Mouse (Mus musculus) kidney, postnatal 25 days (tissue): ENCODE results near the gene Scube2.

ENCODE experiments used
- DNase-seq, 2 experiments: peaks; one replicate each; pipeline ENCODE4 v3.0.0; 2021; ENCODE audit warnings: mixed read lengths in 2 of 2

The Scube2 gene

DNA sequence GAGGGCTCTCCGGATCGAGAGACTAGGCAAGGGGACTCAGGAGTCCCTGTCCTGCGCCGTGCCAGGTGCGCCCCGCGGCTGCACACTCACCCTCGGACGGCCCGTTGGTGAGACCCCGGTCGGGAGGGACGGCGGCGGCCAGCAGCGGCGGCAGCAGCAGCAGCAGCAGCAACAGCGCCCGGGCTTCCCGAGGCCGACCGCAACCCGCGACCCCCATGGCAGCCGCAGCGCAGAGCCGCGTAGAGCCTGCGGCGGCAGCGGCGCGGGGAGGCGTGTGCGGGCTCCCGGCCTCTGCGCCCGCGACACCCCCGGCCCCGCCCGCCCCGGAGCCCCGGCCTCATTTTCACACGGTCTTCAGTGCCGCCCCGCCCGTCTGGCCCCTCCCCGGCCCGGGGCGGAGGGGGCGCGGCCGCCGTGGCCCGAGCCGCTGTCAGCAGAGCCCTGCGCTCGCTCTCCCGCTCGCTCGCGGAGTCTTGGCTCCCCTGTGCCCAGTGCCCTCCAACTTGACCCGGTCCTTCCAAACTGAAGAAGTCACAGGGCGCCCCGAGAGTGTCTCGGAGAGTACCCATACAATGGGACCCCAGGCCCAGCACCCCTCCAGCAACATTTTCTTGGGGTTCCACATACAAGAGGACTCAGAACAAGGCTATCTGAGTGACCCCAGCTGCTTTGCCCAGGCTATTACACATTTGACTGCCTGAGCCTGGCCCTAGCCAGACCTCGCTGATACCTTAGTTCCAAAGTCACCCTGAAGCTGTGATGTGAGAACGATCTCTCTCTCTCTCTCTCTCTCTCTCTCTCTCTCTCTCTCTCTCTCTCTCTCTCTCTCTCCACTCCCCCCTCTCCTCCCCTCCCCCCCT lies at the start of gene Scube2:
Scube2 (minus strand) TSS at position 310 of the 860 bp plus-strand sequence.
- peak; percentile 3 to 36 for DNase-seq

DNA sequence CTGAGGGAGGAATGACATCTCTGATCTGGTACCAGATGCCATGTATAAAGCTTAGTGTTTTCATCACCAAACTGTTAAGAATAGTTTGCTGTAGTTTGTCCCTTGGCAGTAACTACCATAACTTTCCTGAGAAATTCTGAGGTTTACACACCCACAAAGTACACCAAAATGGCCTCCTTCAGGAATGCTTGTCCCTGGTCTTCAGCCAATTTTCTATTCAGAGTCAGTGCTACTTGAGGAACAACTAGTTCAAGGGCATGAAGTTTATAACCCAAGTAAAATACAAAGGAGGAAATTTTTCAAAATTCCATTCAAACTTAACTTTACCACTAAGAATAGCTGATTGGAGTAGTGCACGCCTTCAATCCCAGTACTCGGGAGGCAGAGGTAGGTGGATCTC lies 40.7 kb upstream of the Scube2 start:
- no peak for DNase-seq

DNA sequence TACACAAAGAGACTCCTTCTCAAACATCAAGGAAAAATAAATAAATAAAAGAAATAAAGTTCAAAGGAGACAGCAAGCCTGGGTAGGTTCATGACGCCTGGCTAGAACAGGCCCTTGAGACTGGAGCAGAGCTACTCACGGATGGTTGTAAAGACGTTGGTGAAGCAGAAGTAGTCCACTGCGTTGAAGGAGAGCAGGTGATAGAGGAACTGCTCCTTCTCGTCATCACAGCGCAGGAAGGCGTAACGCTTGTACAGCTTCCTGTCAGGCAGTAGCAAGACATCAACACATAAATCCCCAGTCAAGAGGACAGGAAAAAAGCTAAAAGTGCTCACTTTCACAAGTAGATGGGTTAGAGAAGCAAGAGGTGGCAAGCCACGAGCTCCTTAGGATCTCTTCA lies 35.4 kb upstream of the Scube2 start:
- no peak for DNase-seq

DNA sequence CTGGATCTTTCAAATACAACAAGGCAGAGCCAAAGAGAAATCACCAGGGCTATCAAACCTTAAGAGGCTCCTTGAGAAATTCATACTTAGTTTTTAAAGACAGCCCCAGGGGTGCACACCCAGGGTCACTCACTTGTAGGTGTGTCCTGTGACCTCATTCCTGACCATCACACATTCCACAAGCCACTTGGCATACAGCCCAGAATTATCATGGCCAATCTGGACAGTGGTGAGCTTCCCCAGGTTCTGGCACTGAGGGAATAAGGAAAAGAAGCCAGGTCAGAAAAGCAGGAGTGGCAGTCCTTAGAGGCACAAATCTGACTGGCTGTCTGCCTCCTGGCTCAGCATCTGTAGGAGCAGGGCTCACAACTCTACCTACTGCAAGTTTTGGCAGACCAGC lies 33.4 kb upstream of the Scube2 start:
- peak; percentile 44 to 49 for DNase-seq

DNA sequence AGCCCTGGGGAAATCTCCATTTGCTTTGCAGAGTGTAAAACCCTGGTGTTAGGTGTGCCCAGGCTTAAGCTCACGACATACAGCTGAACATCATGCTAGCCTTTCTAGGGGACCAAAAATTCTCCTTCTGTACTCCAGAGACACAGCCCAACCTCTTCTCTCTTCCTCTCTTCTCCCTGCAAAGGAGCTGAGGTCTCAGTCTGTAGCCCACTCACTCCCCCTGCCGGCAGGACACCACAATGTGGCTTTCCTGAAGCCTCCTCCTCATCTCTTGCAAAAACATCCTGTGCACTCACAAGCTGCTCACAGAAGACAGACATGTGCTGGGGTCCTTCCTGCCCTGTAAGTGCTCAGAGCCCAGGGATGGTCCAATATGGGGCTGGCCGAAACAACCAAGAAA lies 27.1 kb upstream of the Scube2 start:
- DNase-seq: peak; percentile 66 to 78

DNA sequence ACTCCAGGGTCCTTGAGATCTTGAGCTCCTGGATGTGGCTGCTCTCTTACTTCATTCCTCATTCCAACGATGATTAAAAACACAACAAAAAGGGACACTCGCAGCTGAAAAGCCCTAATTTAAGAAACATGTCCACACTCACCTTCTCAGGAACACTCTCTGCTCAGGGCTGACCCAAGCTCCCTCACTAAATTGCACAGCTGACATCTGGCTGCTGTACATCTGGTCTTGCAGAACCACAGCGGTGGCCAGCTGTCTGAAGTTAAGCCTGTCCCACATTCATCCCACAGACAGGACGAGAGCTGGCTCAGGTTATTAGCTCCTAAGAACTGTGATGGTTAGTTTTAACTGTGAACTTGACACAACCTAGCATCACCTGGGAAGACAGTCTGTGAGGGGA lies 26.3 kb upstream of the Scube2 start:
- no peak for DNase-seq

DNA sequence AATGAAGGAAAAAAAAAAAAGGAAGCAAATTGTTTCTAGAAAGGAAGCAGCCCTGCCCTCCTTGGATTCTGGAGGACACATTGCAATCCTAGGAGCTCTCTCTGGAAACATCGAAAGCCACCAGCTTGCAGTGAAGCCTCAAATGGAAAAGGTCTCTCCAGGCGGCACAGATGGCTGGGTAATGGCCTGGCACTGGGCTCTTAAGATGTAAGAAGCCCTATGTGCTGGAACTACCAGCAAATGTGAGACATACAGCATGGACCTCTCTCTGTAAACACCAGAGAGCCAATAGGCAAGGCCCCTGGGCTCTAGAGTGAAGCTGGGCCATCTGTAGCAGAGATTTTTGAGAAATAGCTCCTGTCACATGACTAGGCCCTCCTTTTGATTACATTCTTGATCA lies 24.8 kb upstream of the Scube2 start:
- no peak for DNase-seq

DNA sequence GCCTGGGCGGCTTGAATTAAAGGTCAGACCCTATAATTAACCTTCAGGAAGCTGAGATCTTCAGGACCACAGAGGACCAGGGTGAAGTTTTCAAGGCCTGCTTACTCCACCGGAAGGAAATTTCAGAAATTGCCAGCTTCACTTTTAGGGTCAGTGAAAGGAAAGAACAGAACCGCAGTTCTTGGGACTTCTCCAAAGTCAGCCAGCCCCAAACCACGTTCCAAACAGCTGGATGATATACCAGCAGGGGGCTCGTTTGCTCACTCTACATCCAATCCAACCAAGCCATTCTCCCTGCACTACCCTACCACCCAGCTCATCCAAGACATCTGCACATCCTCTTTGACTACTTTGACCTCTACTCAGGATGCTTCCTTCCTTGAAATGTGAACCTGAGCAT lies 23.8 kb upstream of the Scube2 start:
- no peak for DNase-seq

DNA sequence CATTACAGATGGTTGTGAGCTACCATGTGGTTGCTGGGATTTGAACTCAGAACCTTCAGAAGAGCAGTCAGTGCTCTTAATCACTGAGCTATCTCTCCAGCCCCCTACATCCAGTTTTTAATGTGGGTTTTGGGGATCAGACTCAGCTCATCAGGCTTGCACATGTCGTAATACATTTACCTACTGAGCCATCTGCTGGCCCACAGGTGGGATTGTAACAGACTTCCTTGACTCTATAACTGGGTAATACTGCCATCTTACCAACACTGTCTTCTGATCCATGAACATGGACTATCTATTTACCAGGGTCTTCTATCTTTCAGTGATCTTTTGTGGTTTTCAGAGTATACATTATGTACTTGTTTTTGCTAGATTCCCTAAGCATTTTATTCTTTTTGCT lies 20.8 kb upstream of the Scube2 start:
- no peak for DNase-seq

DNA sequence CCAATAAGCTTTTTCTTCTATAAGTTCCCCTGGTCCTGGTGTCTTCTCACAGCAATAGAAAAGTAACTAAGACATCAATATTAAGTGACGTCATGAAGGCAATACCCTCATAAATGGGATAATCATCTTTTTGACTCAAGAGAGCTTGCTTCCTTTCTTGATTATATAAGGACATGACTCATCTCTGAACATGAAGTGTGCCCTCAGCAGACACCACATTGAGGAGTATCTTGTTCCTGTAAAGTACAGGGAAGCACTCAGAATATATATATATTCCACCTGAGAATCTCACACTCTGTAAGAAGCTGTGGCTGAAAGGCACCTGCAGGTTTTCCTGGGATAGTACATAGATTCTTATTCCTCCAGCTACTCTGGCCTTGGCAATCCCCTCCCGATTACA lies 17.1 kb upstream of the Scube2 start:
- DNase-seq: no peak

DNA sequence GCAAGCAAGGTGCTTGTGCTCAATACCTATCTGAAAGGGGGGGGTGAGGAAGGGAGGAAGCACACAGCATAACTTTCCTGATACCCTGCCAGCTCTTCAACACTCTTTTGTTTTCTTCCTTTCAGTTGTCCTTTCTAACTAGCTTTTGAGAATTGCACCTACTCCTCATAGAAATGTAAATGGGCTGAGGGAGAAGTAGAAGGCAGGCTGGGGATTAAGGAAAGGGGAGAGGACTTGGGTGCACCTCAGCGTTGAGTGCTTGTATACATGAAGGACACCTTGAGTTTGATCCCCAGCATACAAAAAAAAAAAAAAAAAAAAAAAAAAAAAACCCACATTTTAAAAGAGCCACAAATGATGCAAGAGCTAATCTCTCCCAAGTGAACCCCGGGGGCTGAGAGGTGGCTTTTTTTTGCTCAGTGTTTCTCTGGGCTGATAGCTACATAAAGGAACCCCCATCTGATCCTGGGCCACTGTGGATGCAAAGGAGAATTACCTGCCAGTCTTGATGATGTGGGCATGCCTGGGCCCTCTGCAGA lies 16.2 kb upstream of the Scube2 start:
- DNase-seq: no peak

DNA sequence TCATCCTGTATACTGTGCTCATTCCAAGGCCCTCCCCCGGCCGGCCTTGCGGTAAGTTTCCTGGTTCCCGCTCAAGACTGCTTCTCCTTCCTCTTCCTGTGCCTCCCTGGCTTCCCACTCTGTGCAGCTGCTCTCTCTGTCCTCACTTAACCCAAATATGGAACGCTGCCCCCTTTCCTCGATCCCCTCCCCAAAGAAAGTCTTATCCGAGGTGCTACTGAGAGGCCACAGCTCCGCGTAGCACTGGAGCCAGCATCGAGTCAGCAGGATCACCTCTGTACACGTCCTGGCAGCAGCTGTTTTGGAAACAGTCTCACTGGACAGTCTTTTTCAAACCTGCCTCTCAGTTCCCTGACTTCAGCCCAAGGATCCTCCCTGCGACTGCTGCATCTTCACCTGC lies 13.7 kb upstream of the Scube2 start:
- no peak for DNase-seq

DNA sequence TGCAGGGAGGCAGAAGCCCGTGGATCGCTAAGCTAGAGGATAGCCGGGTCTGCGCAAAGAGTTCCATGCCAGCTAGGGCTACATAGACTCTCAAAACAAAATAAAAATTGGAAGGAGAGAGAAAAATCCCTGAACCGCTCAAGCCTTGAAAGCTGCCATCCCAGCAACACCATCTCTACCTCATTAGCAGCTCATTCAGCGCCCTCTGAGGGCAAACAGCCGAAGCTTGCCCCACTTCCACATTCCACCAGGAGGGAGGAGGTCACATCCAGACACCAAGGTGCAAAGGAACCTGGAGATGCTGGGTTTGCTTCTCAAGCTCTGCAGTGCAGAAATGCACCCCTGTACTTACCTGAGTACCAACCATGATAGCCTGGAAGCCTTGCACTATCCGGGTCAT lies 10.6 kb upstream of the Scube2 start:
- DNase-seq: no peak

DNA sequence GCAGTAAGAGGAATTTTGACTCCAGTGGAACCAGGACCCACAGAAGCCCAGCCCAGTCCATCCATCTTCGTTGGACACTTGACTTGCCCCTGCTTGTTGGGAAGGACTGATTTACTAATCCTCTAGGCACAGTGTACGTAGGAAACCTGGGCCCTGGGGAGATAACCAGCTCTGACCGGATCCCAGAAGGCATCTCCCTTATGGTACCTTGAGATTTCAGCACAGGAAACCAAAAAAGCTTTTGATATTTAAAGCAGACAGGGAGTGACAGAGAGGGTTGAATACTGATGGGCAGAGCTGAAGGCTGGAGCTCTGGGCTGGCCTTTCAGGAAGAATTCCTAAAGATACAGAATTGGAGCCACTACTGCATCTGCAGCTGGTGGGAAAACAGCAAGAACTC lies 10.1 kb upstream of the Scube2 start:
- DNase-seq: no peak

DNA sequence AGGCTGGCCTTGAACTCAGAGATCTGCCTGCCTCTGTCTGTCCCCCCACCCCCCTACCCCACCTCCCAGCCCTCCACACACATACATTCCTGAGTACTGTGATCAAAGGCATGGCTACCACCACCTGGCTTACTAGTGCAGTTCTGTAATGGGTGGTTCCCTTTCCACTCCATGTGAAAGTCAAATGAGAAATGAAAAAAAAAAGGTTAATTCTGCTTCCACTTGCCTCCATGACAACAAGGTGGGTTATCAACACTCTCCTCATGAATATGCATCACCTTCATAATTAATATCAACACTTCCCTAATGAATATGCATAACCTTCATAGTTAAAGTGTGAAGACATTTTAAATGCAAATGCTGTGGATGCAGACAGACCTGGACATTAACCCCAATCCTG lies 9.6 kb upstream of the Scube2 start:
- no peak for DNase-seq

DNA sequence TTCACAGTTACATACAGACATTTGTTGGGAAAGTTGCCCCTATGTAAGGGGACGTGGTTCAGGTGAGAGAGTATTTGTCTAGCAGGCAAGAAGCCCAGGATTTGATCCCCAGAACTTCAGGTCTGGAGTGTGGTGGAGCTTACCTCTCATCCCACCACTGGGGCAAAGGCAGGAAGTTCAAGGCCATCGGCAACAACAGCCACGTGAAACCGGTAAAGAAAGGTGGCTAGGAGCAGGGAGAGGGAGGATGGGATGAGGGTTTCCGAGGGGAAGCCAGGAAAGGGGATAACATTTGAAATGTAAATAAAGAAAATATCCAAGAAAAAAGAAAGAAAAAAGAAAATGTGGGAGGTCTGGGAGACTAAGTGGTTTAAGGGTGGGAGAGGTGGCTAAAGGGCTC lies 7.7 kb upstream of the Scube2 start:
- DNase-seq: no peak

DNA sequence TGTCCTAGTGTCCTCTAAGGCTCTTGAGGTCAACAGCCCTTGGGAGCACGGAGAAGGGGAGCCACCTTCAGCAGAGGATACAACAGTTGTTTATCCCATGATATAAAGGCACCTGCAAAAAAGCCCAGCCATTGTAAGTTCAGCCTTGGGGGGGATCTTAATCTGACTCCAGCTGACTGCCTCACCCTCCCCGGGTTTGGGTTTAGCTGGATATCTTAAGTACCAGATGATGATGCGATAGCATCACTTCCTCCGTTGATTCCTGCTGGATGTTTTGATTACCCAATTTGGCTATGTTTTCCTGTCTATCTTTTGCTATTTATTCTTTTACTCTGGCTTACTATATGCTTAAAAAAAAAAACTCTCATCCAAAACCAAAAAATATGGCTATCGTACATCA lies 5.8 kb upstream of the Scube2 start:
- DNase-seq: no peak

DNA sequence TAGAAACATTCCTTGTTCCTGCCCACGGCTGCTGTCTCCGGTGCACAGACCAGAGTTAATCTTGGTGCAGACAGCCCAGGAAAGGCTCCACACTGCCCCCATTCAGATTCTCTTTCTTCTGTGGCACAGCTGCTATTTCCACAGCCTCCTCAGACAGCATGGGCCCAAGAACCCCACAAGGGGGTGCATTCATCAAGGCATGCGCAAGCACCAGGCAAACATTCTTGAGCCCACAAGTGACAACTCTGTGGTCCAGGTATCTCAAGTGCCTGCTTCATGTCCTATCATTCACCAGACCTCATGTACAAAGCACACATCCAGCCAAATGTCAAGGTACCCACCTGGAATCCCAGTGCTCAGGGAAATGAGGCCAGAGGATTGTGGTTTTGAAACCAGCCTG lies 3.0 kb upstream of the Scube2 start:
- no peak for DNase-seq

DNA sequence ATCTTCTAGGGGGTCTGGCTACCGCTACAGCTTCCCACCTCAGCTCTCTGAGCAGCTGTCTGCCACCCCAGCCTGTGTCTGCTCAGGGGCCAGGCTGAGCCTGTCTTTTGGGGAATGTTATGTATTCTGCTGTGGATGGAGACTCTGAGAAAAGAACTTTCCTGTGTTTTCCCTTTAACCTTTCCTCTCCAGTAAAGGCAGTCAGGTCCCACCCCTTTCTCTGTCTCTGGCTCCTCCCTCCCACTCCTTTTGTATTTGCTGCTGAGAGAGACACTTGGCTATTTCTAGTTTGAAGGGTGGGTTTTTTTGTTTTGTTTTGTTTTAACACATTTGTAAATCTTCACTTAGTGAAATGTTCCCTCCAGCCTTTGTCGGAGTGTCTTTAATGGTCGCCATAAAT lies 1.2 kb upstream of the Scube2 start:
- no peak for DNase-seq

DNA sequence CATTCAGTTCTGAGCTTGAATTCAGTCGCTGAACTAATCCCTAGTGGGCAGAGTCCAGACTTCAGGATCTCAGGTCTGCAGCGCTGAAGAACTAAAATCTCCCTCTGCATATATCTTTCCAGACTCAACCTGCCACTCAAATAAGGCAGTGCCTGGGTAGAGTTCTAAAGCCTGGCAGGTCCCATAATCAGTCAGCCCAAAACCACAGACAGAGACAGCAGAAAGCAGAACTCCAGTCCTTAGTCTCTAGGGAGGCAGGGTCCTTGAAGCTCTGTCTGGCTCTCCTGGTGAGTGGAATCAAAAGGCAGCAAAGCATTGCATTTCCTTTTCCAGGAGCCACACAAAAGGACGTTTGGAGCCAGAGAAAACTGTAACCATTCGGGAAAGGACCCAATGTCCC lies 1.9 kb downstream of the Scube2 start:
- no peak for DNase-seq

DNA sequence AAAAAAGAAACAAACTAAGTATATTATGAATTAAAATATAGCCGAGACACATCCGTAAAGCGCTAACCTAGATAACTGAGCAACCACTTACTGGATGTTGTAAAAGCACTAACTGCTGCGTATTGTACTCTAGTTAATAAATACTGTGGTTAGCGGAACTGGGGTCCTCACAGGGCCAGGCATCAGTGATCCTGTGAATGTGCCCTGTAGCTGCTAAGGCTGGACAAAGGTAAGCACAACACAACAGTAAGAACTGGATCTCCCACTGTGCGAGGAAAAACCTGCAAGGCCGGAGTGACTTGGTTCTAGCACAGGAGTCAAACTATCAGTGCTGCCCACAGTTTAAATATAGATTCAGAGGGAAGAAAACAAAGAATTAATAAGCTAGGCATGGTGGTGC lies 5.3 kb downstream of the Scube2 start:
- no peak for DNase-seq

DNA sequence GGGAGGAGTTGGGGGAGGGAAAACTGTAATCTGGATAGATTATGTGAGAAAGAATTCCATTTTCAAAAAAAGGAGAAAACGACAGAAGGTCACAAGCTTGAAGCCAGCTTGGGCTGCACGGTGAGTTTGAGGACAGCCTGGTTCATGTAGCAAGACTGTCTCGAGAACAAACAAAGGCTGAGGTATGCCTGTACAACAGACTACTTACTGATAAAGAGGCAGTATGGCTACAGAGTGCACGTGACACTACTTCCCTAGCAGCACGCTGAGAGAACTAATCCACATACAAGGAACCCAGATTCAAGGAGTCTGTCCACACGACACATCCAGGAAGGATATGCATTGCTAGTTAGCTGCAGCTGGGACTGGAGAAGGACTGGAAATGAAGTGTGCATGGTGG lies 6.1 kb downstream of the Scube2 start:
- DNase-seq: no peak

DNA sequence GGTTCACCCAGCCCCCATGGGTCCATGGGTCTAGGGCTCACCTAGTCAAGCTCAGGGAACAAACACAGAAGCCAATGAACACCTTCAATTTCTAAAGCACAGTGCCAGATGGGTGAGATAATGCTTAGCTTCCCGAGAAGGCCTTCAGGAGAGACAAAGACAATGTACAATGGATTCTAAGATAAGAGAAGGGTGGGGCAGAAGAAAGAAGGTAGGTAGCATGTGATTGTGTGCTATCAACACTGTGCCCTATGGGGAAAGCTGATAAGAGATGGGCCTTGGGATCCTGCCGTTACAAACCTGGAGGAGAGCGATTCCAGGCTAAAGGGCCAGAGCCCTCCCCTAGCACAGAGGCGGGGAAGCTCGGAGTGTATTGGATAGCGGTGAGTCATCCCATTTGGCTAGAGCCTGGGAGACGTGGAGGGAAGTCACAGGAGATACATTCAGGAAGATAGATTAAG lies 12.7 kb downstream of the Scube2 start:
- no peak for DNase-seq

DNA sequence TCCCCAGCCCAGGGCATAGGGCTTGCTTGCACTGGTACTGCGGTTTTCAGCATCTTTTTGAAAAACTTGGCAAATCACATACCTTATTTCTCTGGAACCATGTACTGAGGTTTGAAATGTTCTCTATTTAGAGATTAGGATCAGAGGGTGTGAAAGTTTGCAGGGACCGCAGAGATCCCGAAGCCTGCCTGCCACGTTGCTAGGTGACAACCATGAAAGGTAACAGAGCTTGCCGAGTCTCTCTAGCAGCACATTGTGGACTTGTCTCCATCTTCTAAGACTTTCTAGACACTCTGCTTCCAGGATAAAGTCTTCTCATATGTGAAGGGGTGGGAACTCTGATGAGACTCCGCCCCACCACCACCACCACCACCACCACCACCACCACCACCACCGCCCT lies 13.5 kb downstream of the Scube2 start:
- DNase-seq: no peak

DNA sequence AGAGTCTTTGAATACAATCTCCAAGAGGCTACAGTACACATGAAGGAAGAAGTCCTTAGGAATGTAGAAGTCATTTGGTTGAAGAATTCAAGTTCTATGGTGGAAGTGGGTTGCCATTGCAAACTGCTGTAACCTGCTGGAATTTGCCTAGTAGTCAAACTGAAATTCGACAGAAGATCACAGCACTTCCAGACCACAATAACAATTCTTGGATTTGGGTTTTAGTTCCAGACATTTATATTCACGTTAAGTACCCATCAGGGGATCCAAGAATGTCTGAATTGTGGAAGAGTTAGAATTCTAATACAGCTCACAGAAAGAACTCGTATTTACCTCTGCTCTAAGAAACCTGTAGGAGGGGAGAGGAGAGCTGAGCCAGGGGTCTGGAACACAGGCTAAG lies 14.9 kb downstream of the Scube2 start:
- DNase-seq: no peak
